Mouse (Mus musculus): Measurements from ENCODE around the gene Lrrc8d. TPM values are rescaled to one million over a fixed set of nuclear protein-coding genes. Genes with fewer than 3 reads are reported as not detected.

Lrrc8d gene
- polyA plus RNA-seq, 1 experiment, result 14.8 TPM

GRCm38 (mm10) chr5:105817248-105817976 lies 117.6 kb downstream of the Lrrc8d start:
- H3K4me1 ChIP-seq (ENCODE audit: control insufficient read depth, insufficient read depth, low read length), result peaks cover 7% of the 10 kb centered on the region; the same call in 1 of the 2 replicates
- 54% methylated on average over 9 of the region's 9 CpGs for WGBS
- H3K4me3 ChIP-seq (replicated peaks; ENCODE audit: insufficient read depth, low read depth, low read length), result no peak overlapping the region
- peak in 1 of 2 experiments; percentile 36 for DNase-seq
- H3K27me3 ChIP-seq (ENCODE audit: control insufficient read depth, insufficient read depth, low read length), result no peaks in the 10 kb centered on the region
- TF ChIP-seq CTCF (IDR thresholded peaks at IDR 0.05; ENCODE audit: borderline replicate concordance, insufficient read depth, low read depth, low read length), result no peak
- TF ChIP-seq POLR2A (IDR thresholded peaks at IDR 0.05; ENCODE audit: borderline replicate concordance, insufficient read depth, low read length), result no peak
- no peak overlapping the region; the same call in 1 of the 2 replicates for H3K27ac ChIP-seq (ENCODE audit: insufficient read depth, low read length)

- TF ChIP-seq POLR2A (IDR thresholded peaks at IDR 0.05; ENCODE audit: borderline replicate concordance, insufficient read depth, low read length), result no peak
- TF ChIP-seq CTCF (IDR thresholded peaks at IDR 0.05; ENCODE audit: borderline replicate concordance, insufficient read depth, low read depth, low read length), result no peak
- Histone ChIP-seq H3K4me3 (replicated peaks; ENCODE audit: insufficient read depth, low read depth, low read length) (no peak overlapping the region), H3K27me3 (ENCODE audit: control insufficient read depth, insufficient read depth, low read length) (no peaks in the 10 kb centered on the region), H3K27ac (ENCODE audit: insufficient read depth, low read length) (no peak overlapping the region), H3K4me1 (ENCODE audit: control insufficient read depth, insufficient read depth, low read length) (peaks cover 7% of the 10 kb centered on the region; the same call in 1 of the 2 replicates)
- DNase-seq, result no peak
- 69% methylated on average over 5 of the region's 5 CpGs for WGBS
Measured at GRCm38 (mm10) chr5:105818411-105818810, 118.6 kb downstream of the Lrrc8d start.

GRCm38 (mm10) chr5:105821390-105821789 lies 121.6 kb downstream of the Lrrc8d start:
- Histone ChIP-seq H3K4me1 (ENCODE audit: control insufficient read depth, insufficient read depth, low read length) (peaks cover 7% of the 10 kb centered on the region; the same call in 1 of the 2 replicates), H3K4me3 (replicated peaks; ENCODE audit: insufficient read depth, low read depth, low read length) (no peak overlapping the region), H3K27ac (ENCODE audit: insufficient read depth, low read length) (no peak overlapping the region), H3K27me3 (ENCODE audit: control insufficient read depth, insufficient read depth, low read length) (no peaks in the 10 kb centered on the region)
- TF ChIP-seq POLR2A (IDR thresholded peaks at IDR 0.05; ENCODE audit: borderline replicate concordance, insufficient read depth, low read length), result no peak
- no peak for TF ChIP-seq CTCF (IDR thresholded peaks at IDR 0.05; ENCODE audit: borderline replicate concordance, insufficient read depth, low read depth, low read length)
- DNase-seq, result no peak
- 81% methylated on average over 6 of the region's 6 CpGs for WGBS

GRCm38 (mm10) chr5:105822521-105823498 lies 123.0 kb downstream of the Lrrc8d start:
- Histone ChIP-seq H3K4me3 (replicated peaks; ENCODE audit: insufficient read depth, low read depth, low read length) (no peak overlapping the region), H3K4me1 (ENCODE audit: control insufficient read depth, insufficient read depth, low read length) (no peaks in the 10 kb centered on the region; the same call in 1 of the 2 replicates), H3K27ac (ENCODE audit: insufficient read depth, low read length) (no peak overlapping the region), H3K27me3 (ENCODE audit: control insufficient read depth, insufficient read depth, low read length) (no peaks in the 10 kb centered on the region)
- TF ChIP-seq POLR2A (IDR thresholded peaks at IDR 0.05; ENCODE audit: borderline replicate concordance, insufficient read depth, low read length) (no peak), CTCF (IDR thresholded peaks at IDR 0.05; ENCODE audit: borderline replicate concordance, insufficient read depth, low read depth, low read length) (no peak)
- WGBS, result 34% methylated on average over 15 of the region's 15 CpGs
- DNase-seq, result no peak

- 74% methylated on average over 7 of the region's 7 CpGs for WGBS
- H3K27ac ChIP-seq (ENCODE audit: insufficient read depth, low read length), result no peak overlapping the region
Measured at GRCm38 (mm10) chr5:105824282-105824681, 124.5 kb downstream of the Lrrc8d start.

GRCm38 (mm10) chr5:105824827-105825226 lies 125.1 kb downstream of the Lrrc8d start:
- DNase-seq, result no peak
- WGBS, result 83% methylated on average over 4 of the region's 4 CpGs
- TF ChIP-seq CTCF (IDR thresholded peaks at IDR 0.05; ENCODE audit: borderline replicate concordance, insufficient read depth, low read depth, low read length), result no peak
- H3K27me3 ChIP-seq (ENCODE audit: control insufficient read depth, insufficient read depth, low read length), result no peaks in the 10 kb centered on the region
- no peaks in the 10 kb centered on the region for H3K4me1 ChIP-seq (ENCODE audit: control insufficient read depth, insufficient read depth, low read length)
- H3K4me3 ChIP-seq (replicated peaks; ENCODE audit: insufficient read depth, low read depth, low read length), result no peak overlapping the region
- H3K27ac ChIP-seq (ENCODE audit: insufficient read depth, low read length), result no peak overlapping the region

More at GRCm38 (mm10) chr5:105824282-105824681, 124.5 kb downstream of the Lrrc8d start:
- H3K4me3 ChIP-seq (replicated peaks; ENCODE audit: insufficient read depth, low read depth, low read length), result no peak overlapping the region
- no peak for TF ChIP-seq CTCF (IDR thresholded peaks at IDR 0.05; ENCODE audit: borderline replicate concordance, insufficient read depth, low read depth, low read length)
- TF ChIP-seq POLR2A (IDR thresholded peaks at IDR 0.05; ENCODE audit: borderline replicate concordance, insufficient read depth, low read length), result no peak
- no peaks in the 10 kb centered on the region for H3K4me1 ChIP-seq (ENCODE audit: control insufficient read depth, insufficient read depth, low read length)
- DNase-seq, result no peak
- H3K27me3 ChIP-seq (ENCODE audit: control insufficient read depth, insufficient read depth, low read length), result no peaks in the 10 kb centered on the region

- Histone ChIP-seq H3K27me3 (ENCODE audit: control insufficient read depth, insufficient read depth, low read length) (no peaks in the 10 kb centered on the region), H3K4me3 (replicated peaks; ENCODE audit: insufficient read depth, low read depth, low read length) (no peak overlapping the region), H3K27ac (ENCODE audit: insufficient read depth, low read length) (no peak overlapping the region), H3K4me1 (ENCODE audit: control insufficient read depth, insufficient read depth, low read length) (no peaks in the 10 kb centered on the region)
- WGBS, result 76% methylated on average over 5 of the region's 5 CpGs
- DNase-seq, result no peak
- TF ChIP-seq POLR2A (IDR thresholded peaks at IDR 0.05; ENCODE audit: borderline replicate concordance, insufficient read depth, low read length) (no peak), CTCF (IDR thresholded peaks at IDR 0.05; ENCODE audit: borderline replicate concordance, insufficient read depth, low read depth, low read length) (no peak)
Measured at GRCm38 (mm10) chr5:105826916-105827510, 127.2 kb downstream of the Lrrc8d start.

All from cerebellum, adult 2 months (tissue).